Mouse (Mus musculus): ENCODE measurements around the gene Ugt1a1. TPM values are rescaled to one million over a fixed set of nuclear protein-coding genes. Genes with fewer than 3 reads are reported as not detected.

Gene Ugt1a1
- polyA plus RNA-seq, 1 experiment: not detected

GRCm38 (mm10) chr1:88238771-88239170, 27.0 kb downstream of the Ugt1a1 start:
- WGBS: 63% methylated on average over 6 of the region's 6 CpGs
- Histone ChIP-seq H3K4me3 (replicated peaks; ENCODE audit: insufficient read depth, low read depth, low read length) (no peak overlapping the region), H3K27ac (ENCODE audit: insufficient read depth, low read length) (no peak overlapping the region), H3K27me3 (ENCODE audit: control insufficient read depth, insufficient read depth, low read length) (no peaks in the 10 kb centered on the region), H3K4me1 (ENCODE audit: control insufficient read depth, insufficient read depth, low read length) (no peaks in the 10 kb centered on the region)
- TF ChIP-seq CTCF (IDR thresholded peaks at IDR 0.05; ENCODE audit: borderline replicate concordance, insufficient read depth, low read depth, low read length) (no peak), POLR2A (IDR thresholded peaks at IDR 0.05; ENCODE audit: borderline replicate concordance, insufficient read depth, low read length) (no peak)
- DNase-seq: no peak

GRCm38 (mm10) chr1:88240072-88240471, 28.3 kb downstream of the Ugt1a1 start:
- Histone ChIP-seq H3K27ac (ENCODE audit: insufficient read depth, low read length) (no peak overlapping the region), H3K27me3 (ENCODE audit: control insufficient read depth, insufficient read depth, low read length) (no peaks in the 10 kb centered on the region), H3K4me3 (replicated peaks; ENCODE audit: insufficient read depth, low read depth, low read length) (no peak overlapping the region), H3K4me1 (ENCODE audit: control insufficient read depth, insufficient read depth, low read length) (no peaks in the 10 kb centered on the region)
- DNase-seq: no peak
- 71% methylated on average over 5 of the region's 5 CpGs for WGBS
- TF ChIP-seq POLR2A (IDR thresholded peaks at IDR 0.05; ENCODE audit: borderline replicate concordance, insufficient read depth, low read length) (no peak), CTCF (IDR thresholded peaks at IDR 0.05; ENCODE audit: borderline replicate concordance, insufficient read depth, low read depth, low read length) (no peak)

- 65% methylated on average over 4 of the region's 4 CpGs for WGBS
- no peak for DNase-seq
- H3K4me3 ChIP-seq (replicated peaks; ENCODE audit: insufficient read depth, low read depth, low read length): no peak overlapping the region
- TF ChIP-seq CTCF (IDR thresholded peaks at IDR 0.05; ENCODE audit: borderline replicate concordance, insufficient read depth, low read depth, low read length): no peak
- no peak for TF ChIP-seq POLR2A (IDR thresholded peaks at IDR 0.05; ENCODE audit: borderline replicate concordance, insufficient read depth, low read length)
- no peaks in the 10 kb centered on the region for H3K4me1 ChIP-seq (ENCODE audit: control insufficient read depth, insufficient read depth, low read length)
- H3K27me3 ChIP-seq (ENCODE audit: control insufficient read depth, insufficient read depth, low read length): no peaks in the 10 kb centered on the region
- H3K27ac ChIP-seq (ENCODE audit: insufficient read depth, low read length): no peak overlapping the region
Observed at GRCm38 (mm10) chr1:88240579-88240978, 28.8 kb downstream of the Ugt1a1 start.

- no peaks in the 10 kb centered on the region for H3K4me1 ChIP-seq (ENCODE audit: control insufficient read depth, insufficient read depth, low read length)
- no peaks in the 10 kb centered on the region for H3K27me3 ChIP-seq (ENCODE audit: control insufficient read depth, insufficient read depth, low read length)
- H3K4me3 ChIP-seq (replicated peaks; ENCODE audit: insufficient read depth, low read depth, low read length): no peak overlapping the region
- DNase-seq: no peak
- 61% methylated on average over 5 of the region's 5 CpGs for WGBS
- no peak overlapping the region for H3K27ac ChIP-seq (ENCODE audit: insufficient read depth, low read length)
- TF ChIP-seq CTCF (IDR thresholded peaks at IDR 0.05; ENCODE audit: borderline replicate concordance, insufficient read depth, low read depth, low read length) (no peak), POLR2A (IDR thresholded peaks at IDR 0.05; ENCODE audit: borderline replicate concordance, insufficient read depth, low read length) (no peak)
Observed at GRCm38 (mm10) chr1:88243861-88244260, 32.1 kb downstream of the Ugt1a1 start.

- TF ChIP-seq CTCF (IDR thresholded peaks at IDR 0.05; ENCODE audit: borderline replicate concordance, insufficient read depth, low read depth, low read length): no peak
- TF ChIP-seq POLR2A (IDR thresholded peaks at IDR 0.05; ENCODE audit: borderline replicate concordance, insufficient read depth, low read length): no peak
- H3K27ac ChIP-seq (ENCODE audit: insufficient read depth, low read length): no peak overlapping the region
- H3K4me1 ChIP-seq (ENCODE audit: control insufficient read depth, insufficient read depth, low read length): no peaks in the 10 kb centered on the region
- no peaks in the 10 kb centered on the region for H3K27me3 ChIP-seq (ENCODE audit: control insufficient read depth, insufficient read depth, low read length)
- no peak for DNase-seq
- 77% methylated on average over 6 of the region's 6 CpGs for WGBS
- H3K4me3 ChIP-seq (replicated peaks; ENCODE audit: insufficient read depth, low read depth, low read length): no peak overlapping the region
Observed at GRCm38 (mm10) chr1:88245881-88246280, 34.1 kb downstream of the Ugt1a1 start.

- Histone ChIP-seq H3K4me1 (ENCODE audit: control insufficient read depth, insufficient read depth, low read length) (no peaks in the 10 kb centered on the region), H3K4me3 (replicated peaks; ENCODE audit: insufficient read depth, low read depth, low read length) (no peak overlapping the region), H3K27ac (ENCODE audit: insufficient read depth, low read length) (no peak overlapping the region), H3K27me3 (ENCODE audit: control insufficient read depth, insufficient read depth, low read length) (no peaks in the 10 kb centered on the region)
- 47% methylated on average over 6 of the region's 6 CpGs for WGBS
- DNase-seq: no peak
- TF ChIP-seq POLR2A (IDR thresholded peaks at IDR 0.05; ENCODE audit: borderline replicate concordance, insufficient read depth, low read length) (no peak), CTCF (IDR thresholded peaks at IDR 0.05; ENCODE audit: borderline replicate concordance, insufficient read depth, low read depth, low read length) (no peak)
Observed at GRCm38 (mm10) chr1:88246386-88246785, 34.6 kb downstream of the Ugt1a1 start.

GRCm38 (mm10) chr1:88247660-88248059, 35.9 kb downstream of the Ugt1a1 start:
- H3K27me3 ChIP-seq (ENCODE audit: control insufficient read depth, insufficient read depth, low read length): no peaks in the 10 kb centered on the region
- no peak overlapping the region for H3K27ac ChIP-seq (ENCODE audit: insufficient read depth, low read length)
- DNase-seq: no peak
- H3K4me1 ChIP-seq (ENCODE audit: control insufficient read depth, insufficient read depth, low read length): no peaks in the 10 kb centered on the region
- H3K4me3 ChIP-seq (replicated peaks; ENCODE audit: insufficient read depth, low read depth, low read length): no peak overlapping the region
- no peak for TF ChIP-seq POLR2A (IDR thresholded peaks at IDR 0.05; ENCODE audit: borderline replicate concordance, insufficient read depth, low read length)
- 46% methylated on average over 2 of the region's 2 CpGs for WGBS

- H3K27ac ChIP-seq (ENCODE audit: insufficient read depth, low read length): no peak overlapping the region
- TF ChIP-seq POLR2A (IDR thresholded peaks at IDR 0.05; ENCODE audit: borderline replicate concordance, insufficient read depth, low read length): no peak
- no peak for TF ChIP-seq CTCF (IDR thresholded peaks at IDR 0.05; ENCODE audit: borderline replicate concordance, insufficient read depth, low read depth, low read length)
- no peaks in the 10 kb centered on the region for H3K27me3 ChIP-seq (ENCODE audit: control insufficient read depth, insufficient read depth, low read length)
- H3K4me1 ChIP-seq (ENCODE audit: control insufficient read depth, insufficient read depth, low read length): no peaks in the 10 kb centered on the region
- WGBS: 56% methylated on average over 4 of the region's 4 CpGs
- DNase-seq: no peak
- H3K4me3 ChIP-seq (replicated peaks; ENCODE audit: insufficient read depth, low read depth, low read length): no peak overlapping the region
Observed at GRCm38 (mm10) chr1:88248658-88249057, 36.9 kb downstream of the Ugt1a1 start.

All from cerebellum, adult 2 months (tissue).